Mouse (Mus musculus) B cell, adult 2 months (primary cell): ENCODE results near the gene Stag1.

ENCODE experiments used
- DNase-seq, 2 experiments: peaks; one replicate each; pipeline ENCODE4 v3.0.0; 2022

Gene Stag1

GRCm38 (mm10) chr9:100963428-100963912, 365.9 kb downstream of the Stag1 start:
- no peak for DNase-seq

GRCm38 (mm10) chr9:100964106-100964505, 366.5 kb downstream of the Stag1 start:
- DNase-seq = no peak

GRCm38 (mm10) chr9:100969461-100969860, 371.9 kb downstream of the Stag1 start:
- no peak for DNase-seq

- no peak for DNase-seq
These were observed 381.1 kb downstream of the Stag1 start for GRCm38 (mm10) chr9:100978666-100979065.

GRCm38 (mm10) chr9:100979260-100979659, 381.7 kb downstream of the Stag1 start:
- no peak for DNase-seq

GRCm38 (mm10) chr9:100982786-100983185, 385.2 kb downstream of the Stag1 start:
- no peak for DNase-seq

GRCm38 (mm10) chr9:100984381-100985310, 387.0 kb downstream of the Stag1 start:
- no peak for DNase-seq

GRCm38 (mm10) chr9:100987006-100987405, 389.4 kb downstream of the Stag1 start:
- DNase-seq = no peak

GRCm38 (mm10) chr9:100987850-100988249, 390.3 kb downstream of the Stag1 start:
- no peak for DNase-seq

- no peak for DNase-seq
These were observed 393.0 kb downstream of the Stag1 start for GRCm38 (mm10) chr9:100990609-100991008.

- DNase-seq = no peak
These were observed 393.7 kb downstream of the Stag1 start for GRCm38 (mm10) chr9:100991321-100991720.

GRCm38 (mm10) chr9:100992191-100992590, 394.6 kb downstream of the Stag1 start:
- no peak for DNase-seq

- no peak for DNase-seq
These were observed 396.3 kb downstream of the Stag1 start for GRCm38 (mm10) chr9:100993937-100994336.

- DNase-seq = no peak
These were observed 399.5 kb downstream of the Stag1 start for GRCm38 (mm10) chr9:100997138-100997537.

- DNase-seq = peak; percentile 59 to 60
These were observed 404.5 kb downstream of the Stag1 start for GRCm38 (mm10) chr9:101002053-101002452.

- no peak for DNase-seq
These were observed 405.2 kb downstream of the Stag1 start for GRCm38 (mm10) chr9:101002841-101003240.

GRCm38 (mm10) chr9:101003302-101003701, 405.7 kb downstream of the Stag1 start:
- DNase-seq = no peak

- DNase-seq = no peak
These were observed 408.3 kb downstream of the Stag1 start for GRCm38 (mm10) chr9:101005866-101006265.
